Mouse (Mus musculus): ENCODE measurements around the gene Cenpj. TPM values are rescaled to one million over a fixed set of nuclear protein-coding genes. Genes with fewer than 3 reads are reported as not detected.

Gene Cenpj
- polyA plus RNA-seq, 1 experiment from 2014 or later, result 3.2 TPM

GRCm38 (mm10) chr14:56598759-56599158, 23.5 kb upstream of the Cenpj start:
- no peak overlapping the region for H3K4me3 ChIP-seq (ENCODE audit: low read depth, low read length)
- peak; percentile 67 for DNase-seq (ENCODE audit: low spot score)
- H3K27me3 ChIP-seq (replicated peaks; ENCODE audit: insufficient read depth, low read length), result no peaks in the 10 kb centered on the region
- no peaks in the 10 kb centered on the region for H3K4me1 ChIP-seq (ENCODE audit: insufficient read depth, low read depth, low read length)
- no peak overlapping the region for H3K27ac ChIP-seq (ENCODE audit: low read length)
- ATAC-seq, result peak; percentile 46; the same call in 1 of the 2 replicates
- no peak overlapping the region for H3K4me2 ChIP-seq (replicated peaks; ENCODE audit: low read depth, low read length)
- no peak overlapping the region for H3K9ac ChIP-seq (replicated peaks; ENCODE audit: low read depth)
- peaks cover 34% of the 10 kb centered on the region for H3K36me3 ChIP-seq (ENCODE audit: insufficient read depth, low read length)
- TF ChIP-seq EP300 (IDR thresholded peaks at IDR 0.05) (no peak), CTCF (IDR thresholded peaks at IDR 0.05) (peak; percentile 86)
- 44% methylated on average over 6 of the region's 6 CpGs for WGBS
- no peaks in the 10 kb centered on the region for H3K9me3 ChIP-seq (ENCODE audit: low read length)

- Histone ChIP-seq H3K36me3 (ENCODE audit: insufficient read depth, low read length) (peaks cover 62% of the 10 kb centered on the region), H3K27me3 (replicated peaks; ENCODE audit: insufficient read depth, low read length) (no peaks in the 10 kb centered on the region), H3K4me3 (ENCODE audit: low read depth, low read length) (no peak overlapping the region), H3K9me3 (ENCODE audit: low read length) (no peaks in the 10 kb centered on the region), H3K4me2 (replicated peaks; ENCODE audit: low read depth, low read length) (no peak overlapping the region), H3K27ac (ENCODE audit: low read length) (no peak overlapping the region), H3K4me1 (ENCODE audit: insufficient read depth, low read depth, low read length) (no peaks in the 10 kb centered on the region), H3K9ac (replicated peaks; ENCODE audit: low read depth) (no peak overlapping the region)
- DNase-seq (ENCODE audit: low spot score), result no peak
- no peak for ATAC-seq
- TF ChIP-seq CTCF (IDR thresholded peaks at IDR 0.05) (no peak), EP300 (IDR thresholded peaks at IDR 0.05) (no peak)
- WGBS, result 84% methylated on average over 1 of the region's 1 CpGs
Observed at GRCm38 (mm10) chr14:56594811-56595210, 19.6 kb upstream of the Cenpj start.

- TF ChIP-seq CTCF (IDR thresholded peaks at IDR 0.05) (no peak), EP300 (IDR thresholded peaks at IDR 0.05) (no peak)
- no peak for DNase-seq (ENCODE audit: low spot score)
- H3K4me1 ChIP-seq (ENCODE audit: insufficient read depth, low read depth, low read length), result no peaks in the 10 kb centered on the region
- 86% methylated on average over 9 of the region's 9 CpGs for WGBS
- no peak overlapping the region for H3K4me3 ChIP-seq (ENCODE audit: low read depth, low read length)
- H3K36me3 ChIP-seq (ENCODE audit: insufficient read depth, low read length), result peaks cover 45% of the 10 kb centered on the region
- H3K4me2 ChIP-seq (replicated peaks; ENCODE audit: low read depth, low read length), result no peak overlapping the region
- H3K27me3 ChIP-seq (replicated peaks; ENCODE audit: insufficient read depth, low read length), result no peaks in the 10 kb centered on the region
- H3K9me3 ChIP-seq (ENCODE audit: low read length), result no peaks in the 10 kb centered on the region
- H3K9ac ChIP-seq (replicated peaks; ENCODE audit: low read depth), result no peak overlapping the region
- H3K27ac ChIP-seq (ENCODE audit: low read length), result no peak overlapping the region
- ATAC-seq, result no peak
Observed at GRCm38 (mm10) chr14:56592191-56592590, 17.0 kb upstream of the Cenpj start.

GRCm38 (mm10) chr14:56582294-56582693, 7.1 kb upstream of the Cenpj start:
- H3K4me2 ChIP-seq (replicated peaks; ENCODE audit: low read depth, low read length), result no peak overlapping the region
- no peak for ATAC-seq
- 74% methylated on average over 6 of the region's 6 CpGs for WGBS
- no peaks in the 10 kb centered on the region for H3K27me3 ChIP-seq (replicated peaks; ENCODE audit: insufficient read depth, low read length)
- no peak overlapping the region for H3K4me3 ChIP-seq (ENCODE audit: low read depth, low read length)
- H3K27ac ChIP-seq (ENCODE audit: low read length), result no peak overlapping the region
- H3K36me3 ChIP-seq (ENCODE audit: insufficient read depth, low read length), result peaks cover 22% of the 10 kb centered on the region; the same call in 1 of the 2 replicates
- H3K9me3 ChIP-seq (ENCODE audit: low read length), result no peaks in the 10 kb centered on the region
- no peak for DNase-seq (ENCODE audit: low spot score)
- no peak for TF ChIP-seq CTCF (IDR thresholded peaks at IDR 0.05)
- TF ChIP-seq EP300 (IDR thresholded peaks at IDR 0.05), result no peak
- no peak overlapping the region for H3K9ac ChIP-seq (replicated peaks; ENCODE audit: low read depth)
- H3K4me1 ChIP-seq (ENCODE audit: insufficient read depth, low read depth, low read length), result no peaks in the 10 kb centered on the region

DNA sequence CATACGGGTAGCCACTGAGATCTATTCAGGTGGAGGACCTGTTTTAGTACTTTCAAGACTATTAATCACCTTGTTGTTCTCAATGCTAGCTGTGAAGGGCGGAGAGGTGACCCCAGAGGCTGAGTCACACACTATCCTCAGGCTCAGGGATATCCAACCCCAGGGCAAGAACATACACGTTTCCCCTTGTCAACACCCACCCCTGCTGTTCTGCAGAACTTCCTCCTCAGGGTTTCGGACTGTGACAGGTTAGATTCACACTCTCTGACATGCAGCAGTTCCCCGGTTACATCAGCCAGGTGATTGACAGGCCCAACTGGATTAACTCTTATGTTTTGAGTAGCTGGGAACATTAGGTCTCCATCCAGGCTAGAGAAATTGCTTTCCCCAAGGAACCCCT, 5.9 kb upstream of the Cenpj start:
- no peaks in the 10 kb centered on the region; the same call in 1 of the 2 replicates for H3K4me1 ChIP-seq (ENCODE audit: insufficient read depth, low read depth, low read length)
- H3K27me3 ChIP-seq (replicated peaks; ENCODE audit: insufficient read depth, low read length), result no peaks in the 10 kb centered on the region
- H3K9ac ChIP-seq (replicated peaks; ENCODE audit: low read depth), result no peak overlapping the region
- DNase-seq (ENCODE audit: low spot score), result no peak
- TF ChIP-seq CTCF (IDR thresholded peaks at IDR 0.05) (no peak), EP300 (IDR thresholded peaks at IDR 0.05) (no peak)
- H3K4me3 ChIP-seq (ENCODE audit: low read depth, low read length), result no peak overlapping the region
- no peak overlapping the region for H3K4me2 ChIP-seq (replicated peaks; ENCODE audit: low read depth, low read length)
- H3K36me3 ChIP-seq (ENCODE audit: insufficient read depth, low read length), result peaks cover 20% of the 10 kb centered on the region; the same call in 1 of the 2 replicates
- H3K27ac ChIP-seq (ENCODE audit: low read length), result no peak overlapping the region
- ATAC-seq, result no peak
- no peaks in the 10 kb centered on the region for H3K9me3 ChIP-seq (ENCODE audit: low read length)
- WGBS, result 54% methylated on average over 5 of the region's 5 CpGs

- H3K4me2 ChIP-seq (replicated peaks; ENCODE audit: low read depth, low read length), result no peak overlapping the region
- H3K4me3 ChIP-seq (ENCODE audit: low read depth, low read length), result no peak overlapping the region
- H3K27me3 ChIP-seq (replicated peaks; ENCODE audit: insufficient read depth, low read length), result no peaks in the 10 kb centered on the region
- H3K4me1 ChIP-seq (ENCODE audit: insufficient read depth, low read depth, low read length), result peaks cover 4% of the 10 kb centered on the region; the same call in 1 of the 2 replicates
- WGBS, result 43% methylated on average over 8 of the region's 8 CpGs
- peak; percentile 45 for TF ChIP-seq EP300 (IDR thresholded peaks at IDR 0.05)
- no peak for TF ChIP-seq CTCF (IDR thresholded peaks at IDR 0.05)
- peaks cover under 1% of the 10 kb centered on the region; the same call in 1 of the 2 replicates for H3K36me3 ChIP-seq (ENCODE audit: insufficient read depth, low read length)
- ATAC-seq (peak; percentile 13; the same call in 1 of the 2 replicates), DNase-seq (ENCODE audit: low spot score) (peak; percentile 49)
- no peak overlapping the region for H3K9ac ChIP-seq (replicated peaks; ENCODE audit: low read depth)
- H3K27ac ChIP-seq (ENCODE audit: low read length), result no peak overlapping the region
- H3K9me3 ChIP-seq (ENCODE audit: low read length), result no peaks in the 10 kb centered on the region
Observed at GRCm38 (mm10) chr14:56579011-56579410, 3.8 kb upstream of the Cenpj start.

Measured in lung, postnatal 0 days (tissue).